Mouse (Mus musculus) forebrain, embryonic 15.5 days (tissue): ENCODE results near the gene Anxa2. TPM values are rescaled to one million over a fixed set of nuclear protein-coding genes. Genes with fewer than 3 reads are reported as not detected.
A peak's percentile ranks its signal among the peaks of the same experiment; 100 is the strongest.

Source experiments
- ATAC-seq: fragments of 200-750 bp; cut with Nextera tagmentation; replicated peaks from 2 replicates; pipeline ENCODE4 v1.8.0; 2017; ENCODE audit warnings: mild to moderate bottlenecking, moderate TSS enrichment, moderate library complexity
- H3K27ac ChIP-seq: fragments of 300-500 bp; sonication (generic); replicated peaks from 2 replicates; pipeline ENCODE4 v1.5.1; 2015; ENCODE audit warnings: mild to moderate bottlenecking, inconsistent platforms
- H3K27me3 ChIP-seq: fragments of 300-500 bp; sonication (generic); 2 replicates; pipeline ENCODE4 v1.6.1; 2015; ENCODE audit warnings: inconsistent platforms
- H3K36me3 ChIP-seq: fragments of 300-500 bp; sonication (generic); 2 replicates; pipeline ENCODE4 v1.6.1; 2015; ENCODE audit warnings: mild to moderate bottlenecking, inconsistent platforms
- H3K4me1 ChIP-seq: fragments of 300-500 bp; sonication (generic); 2 replicates; pipeline ENCODE4 v1.6.1; 2015; ENCODE audit warnings: inconsistent platforms
- H3K4me2 ChIP-seq: fragments of 300-500 bp; sonication (generic); replicated peaks from 2 replicates; pipeline ENCODE4 v1.6.1; 2015; ENCODE audit warnings: mild to moderate bottlenecking, inconsistent platforms
- H3K4me3 ChIP-seq: fragments of 300-500 bp; sonication (generic); 2 replicates; pipeline ENCODE4 v1.5.1; 2015; ENCODE audit warnings: mild to moderate bottlenecking, inconsistent platforms
- H3K9ac ChIP-seq: fragments of 300-500 bp; sonication (generic); replicated peaks from 2 replicates; pipeline ENCODE4 v1.6.1; 2015; ENCODE audit warnings: mild to moderate bottlenecking, inconsistent platforms
- H3K9me3 ChIP-seq: fragments of 300-500 bp; sonication (generic); 2 replicates; pipeline ENCODE4 v1.6.1; 2016; ENCODE audit warnings: inconsistent platforms
- WGBS: fragments of 180-500 bp; shearing (Covaris S2); methylation state at CpG from one replicate; pipeline ENCODE4 v1.1.7; 2015; ENCODE audit warnings: mixed read lengths; 5-methylcytosine and 5-hydroxymethylcytosine counted together
- polyA plus RNA-seq: library from polyadenylated mRNA; unstranded; fragments of >200 nt; fragmentation: Nextera tagmentation; extraction: Ambion mirVana; gene quantifications from 2 replicates; pipeline ENCODE4 v1.2.1, GENCODE M21; 2015

The Anxa2 gene
- polyA plus RNA-seq = 78.9 and 83.6 TPM in 2 replicates

- 8% methylated on average over 36 of the region's 37 CpGs for WGBS
- H3K4me2 ChIP-seq = peak within 1 kb of the TSS; percentile 60
- no peaks in the 10 kb centered on the region for H3K9me3 ChIP-seq
- no peaks in the 10 kb centered on the region for H3K36me3 ChIP-seq
- H3K4me3 ChIP-seq = peak within 1 kb of the TSS; percentile 43
- ATAC-seq = peak; percentile 89
- H3K27me3 ChIP-seq = no peaks in the 10 kb centered on the region
- H3K27ac ChIP-seq = 0 out of 2 replicates have a peak within 1 kb of the TSS, but pooled peaks have one; percentile 16
- peaks cover 10% of the 10 kb centered on the region for H3K4me1 ChIP-seq
- peak within 1 kb of the TSS; percentile 26 for H3K9ac ChIP-seq
Observed at GRCm38 (mm10) chr9:69453066-69453900, at the start of gene Anxa2. Anxa2 (plus strand) TSS chr9:69453620.

GRCm38 (mm10) chr9:69404671-69405070 is 48.7 kb upstream of the Anxa2 start:
- H3K27ac ChIP-seq = no peak overlapping the region
- 0 out of 2 replicates have a peak, but pooled peaks cover 2% of the 10 kb centered on the region for H3K36me3 ChIP-seq
- ATAC-seq = no peak
- H3K4me3 ChIP-seq = no peak overlapping the region
- H3K9me3 ChIP-seq = no peaks in the 10 kb centered on the region
- no peak overlapping the region for H3K4me2 ChIP-seq
- H3K4me1 ChIP-seq = peaks cover 3% of the 10 kb centered on the region; the same call in 1 of the 2 replicates
- 49% methylated on average over 6 of the region's 6 CpGs for WGBS
- H3K27me3 ChIP-seq = no peaks in the 10 kb centered on the region
- H3K9ac ChIP-seq = no peak overlapping the region

- Histone ChIP-seq H3K27me3 (no peaks in the 10 kb centered on the region), H3K27ac (no peak overlapping the region), H3K4me1 (no peaks in the 10 kb centered on the region), H3K9me3 (no peaks in the 10 kb centered on the region), H3K4me2 (no peak overlapping the region), H3K4me3 (no peak overlapping the region), H3K36me3 (peaks cover 32% of the 10 kb centered on the region), H3K9ac (no peak overlapping the region)
- WGBS = 98% methylated on average over 1 of the region's 1 CpGs
- ATAC-seq = no peak
Observed at GRCm38 (mm10) chr9:69419476-69419875, 33.9 kb upstream of the Anxa2 start.

GRCm38 (mm10) chr9:69430531-69430930 is 22.9 kb upstream of the Anxa2 start:
- Histone ChIP-seq H3K9me3 (no peaks in the 10 kb centered on the region), H3K4me2 (no peak overlapping the region), H3K4me1 (0 out of 2 replicates have a peak, but pooled peaks cover 3% of the 10 kb centered on the region), H3K27me3 (no peaks in the 10 kb centered on the region), H3K9ac (no peak overlapping the region), H3K36me3 (peaks cover 30% of the 10 kb centered on the region), H3K27ac (no peak overlapping the region), H3K4me3 (no peak overlapping the region)
- ATAC-seq = no peak
- 85% methylated on average over 3 of the region's 3 CpGs for WGBS

- H3K27ac ChIP-seq = no peak overlapping the region
- H3K4me1 ChIP-seq = 0 out of 2 replicates have a peak, but pooled peaks cover 3% of the 10 kb centered on the region
- no peaks in the 10 kb centered on the region for H3K9me3 ChIP-seq
- 25% methylated on average over 6 of the region's 6 CpGs for WGBS
- no peaks in the 10 kb centered on the region for H3K27me3 ChIP-seq
- ATAC-seq = no peak
- no peak overlapping the region for H3K4me2 ChIP-seq
- no peak overlapping the region for H3K9ac ChIP-seq
- H3K36me3 ChIP-seq = peaks cover 20% of the 10 kb centered on the region
- H3K4me3 ChIP-seq = no peak overlapping the region
Observed at GRCm38 (mm10) chr9:69431863-69432555, 21.4 kb upstream of the Anxa2 start.

- Histone ChIP-seq H3K9me3 (no peaks in the 10 kb centered on the region), H3K27me3 (no peaks in the 10 kb centered on the region), H3K4me3 (no peak overlapping the region), H3K4me1 (0 out of 2 replicates have a peak, but pooled peaks cover 3% of the 10 kb centered on the region), H3K27ac (no peak overlapping the region), H3K9ac (no peak overlapping the region), H3K36me3 (0 out of 2 replicates have a peak, but pooled peaks cover 4% of the 10 kb centered on the region), H3K4me2 (no peak overlapping the region)
- no peak for ATAC-seq
- WGBS = 89% methylated on average over 10 of the region's 10 CpGs
Observed at GRCm38 (mm10) chr9:69435194-69435593, 18.2 kb upstream of the Anxa2 start.

- Histone ChIP-seq H3K27ac (no peak overlapping the region), H3K36me3 (0 out of 2 replicates have a peak, but pooled peaks cover 4% of the 10 kb centered on the region), H3K4me3 (no peak overlapping the region), H3K4me2 (no peak overlapping the region), H3K9me3 (no peaks in the 10 kb centered on the region), H3K27me3 (no peaks in the 10 kb centered on the region), H3K9ac (no peak overlapping the region), H3K4me1 (0 out of 2 replicates have a peak, but pooled peaks cover 3% of the 10 kb centered on the region)
- no peak for ATAC-seq
Observed at GRCm38 (mm10) chr9:69435662-69436061, 17.8 kb upstream of the Anxa2 start.

GRCm38 (mm10) chr9:69439805-69440357 is 13.5 kb upstream of the Anxa2 start:
- Histone ChIP-seq H3K4me2 (no peak overlapping the region), H3K36me3 (no peaks in the 10 kb centered on the region), H3K27ac (no peak overlapping the region), H3K4me1 (no peaks in the 10 kb centered on the region), H3K27me3 (no peaks in the 10 kb centered on the region), H3K4me3 (no peak overlapping the region), H3K9ac (no peak overlapping the region), H3K9me3 (no peaks in the 10 kb centered on the region)
- no peak for ATAC-seq
- 40% methylated on average over 7 of the region's 7 CpGs for WGBS

GRCm38 (mm10) chr9:69442471-69443038 is 10.9 kb upstream of the Anxa2 start:
- H3K27ac ChIP-seq = no peak overlapping the region
- no peak overlapping the region for H3K4me2 ChIP-seq
- no peaks in the 10 kb centered on the region for H3K27me3 ChIP-seq
- H3K4me3 ChIP-seq = no peak overlapping the region
- no peaks in the 10 kb centered on the region for H3K36me3 ChIP-seq
- 81% methylated on average over 6 of the region's 6 CpGs for WGBS
- no peaks in the 10 kb centered on the region for H3K9me3 ChIP-seq
- no peak overlapping the region for H3K9ac ChIP-seq
- H3K4me1 ChIP-seq = no peaks in the 10 kb centered on the region
- no peak for ATAC-seq

- WGBS = 66% methylated on average over 3 of the region's 3 CpGs
Observed at GRCm38 (mm10) chr9:69443203-69443602, 10.2 kb upstream of the Anxa2 start.

GRCm38 (mm10) chr9:69448801-69449200 is 4.6 kb upstream of the Anxa2 start:
- 80% methylated on average over 3 of the region's 3 CpGs for WGBS
- no peak overlapping the region for H3K9ac ChIP-seq
- ATAC-seq = no peak
- no peak overlapping the region for H3K27ac ChIP-seq
- no peak overlapping the region for H3K4me3 ChIP-seq
- peaks cover 7% of the 10 kb centered on the region for H3K4me1 ChIP-seq
- H3K36me3 ChIP-seq = no peaks in the 10 kb centered on the region
- H3K4me2 ChIP-seq = no peak overlapping the region
- H3K9me3 ChIP-seq = no peaks in the 10 kb centered on the region
- H3K27me3 ChIP-seq = no peaks in the 10 kb centered on the region

More at GRCm38 (mm10) chr9:69443203-69443602, 10.2 kb upstream of the Anxa2 start:
- no peak for ATAC-seq
- H3K4me2 ChIP-seq = no peak overlapping the region
- H3K9me3 ChIP-seq = no peaks in the 10 kb centered on the region
- H3K36me3 ChIP-seq = no peaks in the 10 kb centered on the region
- H3K27me3 ChIP-seq = no peaks in the 10 kb centered on the region
- no peak overlapping the region for H3K27ac ChIP-seq
- H3K4me1 ChIP-seq = no peaks in the 10 kb centered on the region
- H3K9ac ChIP-seq = no peak overlapping the region
- no peak overlapping the region for H3K4me3 ChIP-seq

- H3K9ac ChIP-seq = no peak overlapping the region
- H3K9me3 ChIP-seq = no peaks in the 10 kb centered on the region
- no peak overlapping the region for H3K27ac ChIP-seq
- no peaks in the 10 kb centered on the region for H3K27me3 ChIP-seq
- peaks cover 10% of the 10 kb centered on the region for H3K4me1 ChIP-seq
- no peaks in the 10 kb centered on the region for H3K36me3 ChIP-seq
- no peak overlapping the region for H3K4me3 ChIP-seq
- ATAC-seq = no peak
- 72% methylated on average over 9 of the region's 9 CpGs for WGBS
- H3K4me2 ChIP-seq = no peak overlapping the region
Observed at GRCm38 (mm10) chr9:69450636-69451035, 2.8 kb upstream of the Anxa2 start.
